Mouse (Mus musculus) kidney, adult 9 months (tissue): ENCODE results near the gene Lypd6b.

Source experiments
- DNase-seq: peaks from one replicate; pipeline ENCODE4 v3.0.0; 2022

Lypd6b gene

DNA sequence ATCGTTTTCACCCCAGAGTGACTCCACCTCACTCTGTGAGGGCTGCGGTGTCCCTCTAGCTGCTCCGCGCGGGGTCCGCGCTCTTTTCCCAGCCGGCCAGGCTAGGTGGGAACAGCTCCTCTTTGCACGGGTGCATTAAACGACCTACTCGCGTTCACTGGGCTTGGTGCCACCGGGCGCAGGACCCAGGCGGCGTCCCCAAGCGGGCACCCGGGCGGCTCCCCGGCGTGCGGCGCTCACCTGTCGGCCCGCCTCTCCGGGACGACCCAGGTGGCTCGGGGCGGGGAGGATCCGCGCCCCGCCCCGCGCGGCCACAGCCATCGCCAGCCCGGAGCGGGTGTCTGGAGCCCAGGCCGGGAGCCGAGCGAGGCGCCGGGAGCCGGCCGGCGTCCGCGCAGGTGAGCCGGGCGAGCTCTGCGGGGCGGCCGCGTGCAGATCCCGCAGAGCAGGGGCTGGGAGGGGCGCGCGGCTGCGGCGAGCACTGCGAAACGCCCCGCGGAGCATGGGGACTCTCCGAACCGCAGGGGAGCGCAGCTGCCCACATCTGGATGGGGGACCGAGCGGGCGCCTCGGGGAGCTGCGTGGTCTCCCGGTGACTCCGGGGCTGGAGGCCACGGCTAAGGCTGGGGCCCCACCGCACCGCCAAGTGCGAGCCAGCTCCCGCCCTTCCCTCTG is at the start of gene Lypd6b:
Lypd6b (plus strand) TSS at position 313 of the 675 bp plus-strand sequence.
- DNase-seq = peak; percentile 32

DNA sequence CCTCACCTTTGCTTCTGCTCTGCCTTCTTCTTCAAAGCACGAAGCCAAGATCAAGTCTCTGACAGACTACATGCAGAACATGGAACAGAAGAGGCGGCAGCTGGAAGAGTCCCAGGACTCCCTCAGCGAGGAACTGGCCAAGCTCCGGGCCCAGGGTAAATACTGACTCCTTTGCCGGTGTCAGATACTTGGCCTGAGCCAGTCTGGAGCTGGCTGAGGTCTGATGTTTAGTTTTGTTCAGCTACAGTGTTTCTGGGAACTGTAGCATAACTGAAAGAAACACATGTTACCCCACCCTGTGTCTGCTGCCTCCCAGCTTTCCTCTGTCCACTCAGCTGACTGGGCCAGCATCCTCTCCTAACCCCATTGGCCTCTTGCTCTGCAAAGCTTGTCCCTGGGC is 48.4 kb upstream of the Lypd6b start:
- no peak for DNase-seq

DNA sequence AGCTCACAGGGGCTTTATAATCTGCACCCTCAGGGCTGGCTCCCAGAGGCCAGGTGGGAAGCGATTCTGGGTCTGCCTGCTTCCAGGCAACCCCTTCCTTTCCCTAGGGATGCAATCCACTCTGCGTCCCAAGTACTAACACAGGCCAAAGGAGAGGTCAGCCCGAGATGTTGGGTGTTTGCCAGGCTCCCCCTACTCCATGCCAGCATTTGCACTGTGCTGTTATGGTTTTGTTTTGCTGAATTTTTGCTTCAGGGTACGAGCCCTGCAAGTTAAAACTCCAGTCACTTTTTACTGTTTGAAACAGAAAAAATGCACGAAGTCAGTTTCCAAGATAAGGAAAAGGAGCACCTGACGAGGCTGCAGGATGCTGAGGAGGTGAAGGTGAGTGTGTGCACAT is 46.5 kb upstream of the Lypd6b start:
- DNase-seq = no peak

DNA sequence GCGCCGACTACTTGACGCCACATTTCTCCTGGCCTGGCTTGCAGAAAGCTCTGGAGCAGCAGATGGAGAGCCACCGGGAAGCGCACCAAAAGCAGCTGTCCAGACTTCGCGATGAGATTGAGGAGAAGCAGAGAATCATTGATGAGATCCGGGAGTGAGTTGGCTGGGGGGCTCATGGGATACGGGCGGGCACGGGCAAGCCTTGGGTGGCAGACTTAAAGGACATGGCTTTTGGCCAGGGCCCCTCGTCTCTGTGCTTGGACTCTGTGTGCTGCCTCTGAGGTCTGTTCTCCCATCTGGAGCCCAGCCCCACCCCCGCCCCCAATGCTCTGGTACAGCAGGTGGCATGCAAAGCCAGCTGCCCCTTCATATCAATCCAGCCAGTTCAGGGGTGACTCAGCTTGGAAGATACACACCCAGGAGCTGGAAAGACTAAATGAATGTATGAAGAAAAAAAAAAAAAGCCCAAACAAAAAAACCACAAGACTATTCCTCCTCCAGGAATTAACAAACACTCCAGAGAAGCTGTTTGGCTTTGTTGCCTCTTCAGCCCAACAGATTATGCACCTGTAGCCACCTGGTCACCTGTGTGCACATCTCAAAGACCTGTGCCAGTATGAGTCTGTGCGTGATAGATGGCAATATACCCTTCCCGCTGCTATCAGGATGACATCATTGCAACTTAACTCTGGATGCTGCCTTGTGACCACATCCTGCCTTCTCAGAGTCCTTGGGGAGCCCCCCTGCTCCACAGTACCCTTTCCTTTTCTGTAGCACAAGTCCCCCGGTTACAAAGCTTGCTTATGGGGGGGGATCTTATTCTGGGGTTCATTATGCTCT is 45.4 kb upstream of the Lypd6b start:
- no peak for DNase-seq

DNA sequence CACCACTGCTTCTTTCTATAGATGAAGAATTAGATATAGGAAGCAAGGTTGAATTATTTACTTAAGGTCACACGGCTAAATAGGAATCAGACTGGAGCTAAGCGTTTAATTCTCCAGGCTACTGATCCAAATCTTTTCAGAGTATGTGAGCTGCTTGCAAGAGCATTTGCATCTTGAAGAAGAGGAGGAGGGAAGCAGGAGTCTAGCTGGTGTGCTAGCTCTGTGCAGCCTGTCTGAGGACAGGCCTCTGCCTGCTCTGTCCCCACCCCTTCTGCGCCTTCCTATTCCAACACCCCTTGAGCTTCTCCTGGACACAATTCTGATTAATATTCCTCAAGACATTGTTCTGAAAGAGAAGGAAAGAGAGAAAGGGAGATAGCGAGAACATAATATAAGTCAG is 44.6 kb upstream of the Lypd6b start:
- DNase-seq = no peak

DNA sequence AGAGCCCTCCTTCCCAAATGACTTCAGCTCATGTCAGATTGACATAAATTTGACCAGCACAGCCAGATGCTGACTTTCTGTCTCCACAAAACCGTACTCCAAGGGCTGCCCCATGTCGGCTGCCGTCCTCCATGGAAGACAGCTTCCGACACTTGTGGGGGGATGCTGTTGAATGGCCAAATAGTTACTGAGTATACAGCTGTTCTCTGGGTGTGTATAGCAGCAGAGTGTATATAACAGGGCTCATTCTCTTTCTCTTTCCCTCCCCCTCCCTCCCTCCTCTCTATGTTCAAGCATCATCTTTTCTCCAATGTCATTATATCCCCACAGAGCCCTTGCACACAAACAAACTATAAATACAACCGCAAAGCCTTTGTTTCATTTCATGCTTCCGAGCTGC is 43.7 kb upstream of the Lypd6b start:
- DNase-seq = no peak

DNA sequence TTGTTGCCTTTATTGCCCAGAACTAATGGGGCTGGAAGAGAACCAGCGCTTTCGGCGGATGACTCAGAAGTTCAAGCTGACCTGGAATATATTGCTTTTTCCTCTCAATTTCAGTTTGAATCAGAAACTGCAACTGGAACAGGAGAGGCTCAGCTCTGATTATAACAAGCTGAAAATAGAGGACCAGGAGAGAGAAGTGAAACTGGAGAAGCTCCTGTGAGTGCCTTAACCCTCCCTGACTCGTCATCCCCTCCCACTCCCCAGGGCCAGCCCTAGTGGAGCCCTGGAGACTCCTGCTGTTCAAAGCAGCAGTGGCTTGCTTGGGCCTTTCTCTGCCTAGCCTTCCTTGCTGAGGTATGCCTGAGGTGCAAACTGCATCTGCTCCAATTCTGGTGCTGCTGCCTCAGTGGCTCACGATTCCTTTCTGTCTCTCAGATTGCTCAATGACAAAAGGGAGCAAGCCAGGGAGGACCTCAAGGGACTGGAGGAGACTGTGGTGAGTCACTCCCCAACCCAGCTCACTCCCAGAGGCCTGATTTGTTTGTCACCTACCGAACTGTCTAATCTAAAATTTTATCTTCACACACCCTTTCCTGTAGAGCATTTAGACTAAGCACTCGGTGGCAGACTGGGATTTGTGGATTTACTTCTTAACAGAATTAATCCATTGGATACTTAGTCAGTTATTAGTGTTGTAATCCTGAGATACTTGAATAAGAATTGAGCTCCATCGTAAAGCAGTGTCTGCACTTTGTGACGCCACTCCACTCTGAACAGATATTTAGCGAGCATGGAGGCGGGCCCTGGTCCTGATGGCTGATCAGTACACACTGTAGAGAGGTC is 43.0 kb upstream of the Lypd6b start:
- DNase-seq = no peak

DNA sequence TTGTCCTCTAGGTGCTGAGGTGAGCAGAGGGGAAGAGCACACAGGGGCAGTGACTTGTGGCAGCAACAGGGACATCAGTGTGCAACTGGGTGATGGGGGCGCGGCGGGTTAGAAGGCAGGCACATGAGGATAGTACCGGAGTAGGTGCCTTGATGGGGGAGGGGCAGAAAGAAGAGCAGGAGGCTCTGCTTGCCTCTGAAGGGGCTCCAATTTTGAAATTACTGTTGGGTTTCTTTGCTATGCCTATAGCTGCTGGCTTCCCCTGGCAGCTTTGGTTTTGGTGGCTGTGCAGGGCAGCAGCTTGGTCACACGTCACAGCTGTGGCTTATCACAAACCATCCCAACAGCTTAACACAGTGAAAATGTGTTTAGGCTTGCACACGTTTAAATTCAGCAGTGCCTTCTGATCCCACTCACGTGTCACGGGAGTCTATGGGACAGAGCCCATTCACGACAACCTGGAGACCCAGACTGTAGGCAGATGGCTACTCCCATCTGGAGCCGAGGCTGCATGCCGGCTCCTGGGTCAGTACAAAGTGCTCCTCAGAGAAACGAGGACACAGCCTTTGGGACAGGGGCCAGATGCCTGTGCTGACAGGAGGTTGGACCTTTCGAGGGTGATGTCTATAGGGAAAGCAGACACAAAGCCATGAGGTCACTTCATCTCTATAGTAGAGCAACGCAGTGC is 42.2 kb upstream of the Lypd6b start:
- DNase-seq = no peak

DNA sequence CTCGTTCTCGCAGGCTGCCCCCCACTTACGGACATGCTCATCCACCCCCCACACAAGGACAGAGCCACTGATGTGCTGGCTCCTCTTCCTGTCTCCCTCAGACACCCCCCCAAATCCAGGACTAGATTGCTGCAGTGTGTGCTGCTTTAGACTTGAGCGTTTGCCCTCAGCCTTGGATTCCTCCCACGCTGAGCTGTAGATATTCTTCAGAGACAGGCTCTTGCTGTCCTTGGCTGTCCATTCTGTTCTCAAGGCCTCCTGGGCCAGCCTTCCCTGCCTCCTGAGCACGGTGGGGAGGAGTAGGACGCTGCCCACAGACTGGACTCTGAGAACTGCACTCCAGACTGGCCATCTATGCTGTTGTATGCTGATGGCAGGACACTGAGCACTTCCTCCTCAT is 40.5 kb upstream of the Lypd6b start:
- no peak for DNase-seq

DNA sequence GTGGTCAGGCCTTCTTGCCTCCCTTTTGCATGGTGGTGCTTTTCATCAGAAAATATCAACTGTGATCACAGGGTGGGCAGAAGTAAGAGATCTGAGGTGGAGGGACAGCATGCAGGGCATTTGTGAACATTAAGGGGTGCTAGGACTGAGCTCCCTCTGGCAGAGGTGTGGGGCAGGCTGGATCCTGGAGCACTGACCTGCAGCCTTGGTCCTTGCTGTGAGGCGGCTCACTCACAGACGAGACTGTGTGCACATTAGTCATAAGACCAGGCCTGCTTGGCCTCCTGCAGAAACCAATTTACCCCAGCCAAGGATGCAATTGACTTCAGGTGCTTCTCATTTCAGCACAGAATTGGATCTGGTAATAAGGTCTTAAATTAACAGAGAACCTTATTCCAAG is 39.8 kb upstream of the Lypd6b start:
- no peak for DNase-seq

DNA sequence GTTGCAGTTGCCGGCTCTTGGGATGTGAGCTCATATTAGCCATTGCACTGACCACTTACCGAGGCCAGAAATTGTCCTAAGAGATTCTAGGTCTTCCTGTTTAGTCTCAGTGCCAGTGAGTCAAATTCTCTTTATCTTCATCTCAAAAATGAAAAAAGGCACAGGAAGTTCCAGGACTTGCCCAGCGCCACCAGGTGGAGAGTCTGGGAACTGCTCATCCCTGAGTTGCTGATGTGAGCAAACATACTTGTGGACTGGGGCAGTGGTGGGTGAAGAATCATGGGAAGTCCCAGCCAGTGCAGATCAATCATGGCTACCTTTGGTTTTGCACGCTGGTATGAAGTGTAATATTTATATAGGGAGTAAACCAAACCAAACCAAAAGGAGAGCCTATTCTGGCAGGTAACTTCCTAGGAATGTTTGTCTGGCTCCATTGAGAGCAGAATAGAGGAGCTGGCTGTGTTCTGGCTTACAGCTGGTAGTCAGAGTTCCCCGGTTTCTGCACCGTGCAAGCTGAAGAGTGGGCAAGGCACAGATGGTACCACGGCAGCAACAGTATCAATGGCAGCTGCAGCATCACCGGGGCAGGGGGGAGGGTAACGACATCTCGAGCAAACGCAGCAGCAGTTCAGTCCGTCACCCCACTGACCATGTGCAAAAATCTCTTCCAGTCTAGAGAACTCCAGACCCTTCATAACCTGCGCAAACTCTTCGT is 38.7 kb upstream of the Lypd6b start:
- DNase-seq = peak; percentile 22

DNA sequence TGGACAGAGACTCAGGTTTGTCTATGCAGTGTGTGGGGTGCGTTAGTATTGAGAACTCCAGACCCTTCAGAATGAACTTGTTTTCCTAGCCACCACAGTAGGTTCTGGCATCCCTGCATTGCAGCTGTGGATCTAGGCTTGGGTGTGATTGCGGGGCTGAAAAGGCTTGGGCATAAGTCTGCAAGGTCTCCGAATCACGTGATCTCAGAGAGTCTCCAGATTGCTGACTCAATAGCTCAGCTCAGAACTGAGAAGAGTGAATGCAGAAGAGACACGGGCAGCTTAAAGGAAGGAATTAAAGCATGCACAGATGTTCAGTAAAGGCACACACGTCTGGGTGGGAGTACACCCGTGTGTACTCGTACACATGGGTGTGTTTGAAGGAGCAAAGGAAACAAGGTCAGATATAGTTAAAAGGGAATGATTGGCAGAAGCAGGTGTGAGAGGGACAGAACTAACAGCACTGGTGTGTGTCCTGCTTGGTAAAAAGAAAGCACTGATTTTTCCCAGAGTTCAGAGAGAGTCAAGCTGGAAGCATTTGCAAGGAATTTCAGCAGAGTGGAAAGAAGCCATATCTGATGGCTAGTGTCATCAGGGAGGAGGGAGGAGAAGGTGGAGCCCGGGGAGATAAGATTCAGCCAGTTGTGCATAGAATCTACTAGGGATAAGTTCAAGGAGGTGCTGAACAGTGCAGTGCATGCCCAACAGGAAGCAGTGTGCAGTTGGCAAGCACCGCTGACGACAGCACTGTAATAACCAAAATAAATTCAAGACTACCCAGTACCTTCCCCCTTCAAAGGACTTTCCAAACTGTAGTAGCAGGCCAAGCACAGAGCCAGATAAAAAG is 37.5 kb upstream of the Lypd6b start:
- no peak for DNase-seq

DNA sequence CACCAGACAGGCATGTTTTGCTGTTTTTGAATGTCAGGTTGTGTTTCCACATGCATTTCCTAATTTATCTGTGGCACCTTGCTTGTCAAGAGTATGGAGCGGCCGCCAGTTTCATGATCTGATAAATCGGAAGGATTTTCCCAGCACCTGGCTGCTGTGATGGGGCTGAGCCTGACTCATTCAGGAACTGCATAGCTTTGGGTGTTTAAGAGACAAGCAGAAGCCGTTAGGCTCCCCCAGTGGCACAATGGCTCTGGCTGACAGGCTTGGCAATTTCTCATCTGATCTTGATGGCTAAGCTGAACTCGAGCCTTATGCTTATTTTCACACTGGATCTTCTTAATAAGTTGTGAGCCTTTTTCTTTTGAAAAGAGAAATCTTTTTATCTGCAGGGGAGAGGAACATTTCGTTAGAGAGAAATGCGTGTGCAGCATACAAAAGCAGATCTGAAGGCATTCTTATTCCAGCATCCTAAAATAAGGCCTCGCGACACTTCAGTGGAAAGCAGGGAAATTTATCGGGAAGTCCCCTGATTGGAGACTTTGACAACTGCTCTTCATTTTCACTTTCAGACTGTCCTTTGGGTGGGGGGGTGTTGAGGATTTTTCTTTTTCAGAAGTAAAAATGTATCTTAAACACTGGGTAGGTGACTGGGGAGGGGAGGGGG is 35.8 kb upstream of the Lypd6b start:
- no peak for DNase-seq

DNA sequence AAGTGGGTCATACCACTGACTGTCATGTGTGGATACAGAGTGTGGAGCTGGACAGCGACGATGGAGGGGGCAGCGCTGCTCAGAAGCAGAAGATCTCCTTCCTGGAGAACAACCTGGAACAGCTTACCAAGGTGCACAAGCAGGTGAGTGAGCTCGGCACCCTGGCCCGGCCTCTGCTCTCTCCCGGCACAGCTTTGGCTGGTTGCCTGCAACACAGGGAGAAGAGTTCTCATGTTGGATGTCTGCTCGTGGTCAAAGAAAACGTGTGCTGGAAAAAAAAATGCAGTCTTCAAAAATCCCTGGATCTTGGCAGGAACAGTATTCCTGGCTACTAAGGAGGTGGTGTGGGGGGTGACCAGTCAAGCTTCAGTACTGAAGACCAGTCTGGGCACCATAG is 35.3 kb upstream of the Lypd6b start:
- no peak for DNase-seq

DNA sequence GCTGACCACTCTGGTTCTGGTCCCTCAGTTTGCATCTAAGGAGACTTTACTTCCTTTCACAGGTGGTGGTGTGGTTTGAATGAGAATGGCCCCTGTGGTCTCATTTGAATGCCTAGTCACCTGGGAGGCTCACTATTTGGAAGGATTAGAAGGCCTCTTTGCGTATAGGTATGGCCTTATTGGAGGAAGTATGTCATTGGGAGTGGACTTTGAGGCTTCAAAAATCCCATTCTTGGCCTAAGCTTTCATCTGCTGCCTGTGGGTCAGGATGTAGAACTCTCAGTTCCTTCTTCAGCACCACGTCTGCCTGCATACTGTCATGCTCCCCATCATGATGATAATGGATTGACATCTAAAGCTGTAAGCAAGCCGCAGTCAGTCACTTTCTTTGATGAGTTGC is 34.4 kb upstream of the Lypd6b start:
- DNase-seq = no peak

DNA sequence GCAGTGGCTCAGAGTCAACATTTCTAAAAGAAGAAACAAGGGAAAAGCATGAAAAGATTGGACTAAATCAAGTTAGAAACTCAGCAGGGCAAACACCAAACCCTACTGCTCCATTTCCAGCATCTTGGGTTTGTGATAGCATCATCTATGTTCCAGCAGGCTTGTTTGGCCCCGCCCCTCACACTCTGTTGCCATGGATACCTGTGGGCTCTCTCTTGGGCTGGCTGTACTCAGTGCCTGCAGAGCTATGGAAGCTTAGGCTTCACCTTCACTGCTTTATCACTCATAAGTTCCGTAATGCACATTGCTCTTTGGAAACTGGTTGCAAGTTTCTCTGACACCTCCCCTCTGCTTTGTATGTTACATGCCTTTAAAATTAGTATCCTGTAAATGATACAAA is 32.4 kb upstream of the Lypd6b start:
- no peak for DNase-seq

DNA sequence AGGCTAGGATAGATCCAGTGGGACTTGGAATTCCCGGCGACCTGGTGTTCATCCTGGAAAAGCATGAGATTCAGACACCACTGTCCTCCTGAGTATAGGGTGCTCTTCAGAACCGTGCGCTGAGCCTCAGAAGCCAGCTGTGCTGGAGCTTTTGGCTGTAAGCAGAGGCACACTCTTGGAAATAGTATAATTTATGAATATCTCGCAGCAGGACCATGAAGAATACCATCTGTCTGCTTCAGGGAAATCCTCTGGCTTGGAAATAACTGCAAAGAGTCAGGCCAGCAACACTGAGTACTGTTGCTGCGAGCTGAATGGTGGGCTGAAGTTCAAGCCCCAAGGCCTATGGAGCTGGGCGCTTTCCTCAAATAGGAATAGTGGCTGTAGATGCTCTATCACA is 29.9 kb upstream of the Lypd6b start:
- no peak for DNase-seq

DNA sequence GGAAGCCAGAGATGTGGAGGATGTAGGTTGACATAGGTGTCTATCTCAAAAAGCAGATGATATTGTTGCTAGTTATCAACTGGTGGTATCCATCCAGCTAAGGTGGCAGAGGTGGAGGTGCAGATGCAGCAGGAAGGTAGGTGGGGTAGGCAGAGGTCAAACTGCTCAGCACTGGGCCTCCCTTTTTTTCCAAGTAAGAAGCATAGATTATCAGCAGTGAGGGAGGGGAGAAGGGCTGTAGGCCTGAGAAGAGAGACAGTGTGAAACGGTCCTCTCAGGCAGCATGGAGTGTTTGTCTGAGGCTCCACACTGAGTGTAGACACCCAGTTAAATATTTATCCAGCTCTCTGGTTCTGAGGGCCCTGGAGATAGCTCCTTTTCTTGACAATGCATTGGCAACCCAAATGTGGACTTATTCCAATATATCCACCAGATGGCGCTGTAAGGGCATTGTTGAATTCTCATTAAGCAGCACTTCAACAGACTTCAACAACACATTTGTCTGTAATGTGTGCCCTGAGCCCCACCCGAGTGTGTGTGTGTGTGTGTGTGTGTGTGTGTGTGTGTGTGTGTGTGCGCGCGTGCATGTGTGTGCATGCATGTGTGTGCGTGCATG is 23.0 kb upstream of the Lypd6b start:
- peak; percentile 78 for DNase-seq

DNA sequence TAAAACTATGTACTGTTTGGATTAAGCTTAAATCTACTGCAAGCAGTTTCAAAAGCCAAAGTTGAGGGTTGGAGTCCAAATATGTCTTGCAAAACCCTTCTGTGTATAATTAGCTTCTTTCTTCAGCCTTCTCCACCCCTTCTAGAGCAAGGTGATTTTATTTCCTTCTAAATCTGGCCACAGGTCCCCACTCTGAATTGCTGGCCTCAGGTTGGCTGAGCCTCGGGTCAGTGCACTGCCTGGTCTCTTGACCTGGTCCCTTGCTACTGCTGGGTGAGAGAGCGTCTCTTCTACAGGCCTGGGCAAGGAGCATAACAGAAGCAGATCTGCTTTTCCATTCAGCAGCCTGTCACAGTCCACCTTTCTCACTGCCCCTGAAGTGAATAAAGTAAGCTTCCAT is 18.6 kb upstream of the Lypd6b start:
- DNase-seq = peak; percentile 74

DNA sequence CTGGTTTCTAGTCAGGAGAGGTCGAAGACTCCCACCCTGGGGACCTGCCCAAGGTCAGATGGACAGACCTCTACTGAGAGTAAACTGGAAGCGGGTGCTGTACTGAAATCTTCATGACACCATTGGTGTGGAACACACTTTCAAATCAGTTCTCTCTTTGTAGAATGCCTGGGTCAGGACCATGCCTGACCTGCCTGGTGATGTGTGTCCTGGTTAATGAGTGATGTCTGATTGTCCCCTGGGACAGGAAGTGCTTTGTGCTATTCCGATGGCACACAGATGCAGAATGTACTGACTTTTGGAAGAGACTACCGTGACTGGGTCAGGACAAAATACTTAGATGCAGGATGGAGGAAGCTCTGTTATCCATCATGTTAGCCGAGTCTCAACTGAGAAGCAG is 17.0 kb upstream of the Lypd6b start:
- DNase-seq = peak; percentile 73
